Mouse (Mus musculus) olfactory bulb, adult 2 months (tissue): ENCODE data around the gene Get4.

Experiments
- CTCF ChIP-seq: fragments of 200-500 bp; IDR thresholded peaks from 2 replicates; pipeline ENCODE4 v1.5.1; 2012; ENCODE audit warnings: low read depth, mild to moderate bottlenecking, low read length, moderate library complexity; ENCODE audit not compliant: insufficient read depth
- POLR2A ChIP-seq: fragments of 200-500 bp; IDR thresholded peaks from 2 replicates; pipeline ENCODE4 v1.6.1; 2012; ENCODE audit warnings: mild to moderate bottlenecking, low read depth, low read length, moderate library complexity; ENCODE audit not compliant: insufficient read depth

GRCm38 (mm10) chr5:139317751-139318504 is 65.8 kb downstream of the Get4 start:
- TF ChIP-seq CTCF (no peak), POLR2A (0 out of 2 replicates have a peak, but pooled peaks have one; percentile 26)
